Mouse (Mus musculus) embryonic facial prominence, embryonic 13.5 days (tissue): ENCODE data around the gene Haus8. TPM values are rescaled to one million over a fixed set of nuclear protein-coding genes. Genes with fewer than 3 reads are reported as not detected.
"Not testable (repeated sequence)": the region's sequence is repeated elsewhere in the genome, so short reads cannot be mapped to it uniquely, and the experiment has no call there.

Source experiments
- ATAC-seq: fragments of 200-750 bp; cut with Nextera tagmentation; 2 replicates; pipeline ENCODE4 v1.8.0; 2017; ENCODE audit warnings: low read depth; ENCODE audit not compliant: insufficient number of reproducible peaks, insufficient read depth, low FRiP score, low TSS enrichment
- H3K27ac ChIP-seq: fragments of 300-500 bp; sonication (generic); 2 replicates; pipeline ENCODE4 v1.5.1; 2015; ENCODE audit warnings: moderate library complexity, mild to moderate bottlenecking, inconsistent platforms
- H3K27me3 ChIP-seq: fragments of 300-500 bp; sonication (generic); 2 replicates; pipeline ENCODE4 v1.6.1; 2015; ENCODE audit warnings: mild to moderate bottlenecking, inconsistent platforms
- H3K36me3 ChIP-seq: fragments of 300-500 bp; sonication (generic); 2 replicates; pipeline ENCODE4 v1.6.1; 2015; ENCODE audit warnings: mild to moderate bottlenecking, inconsistent platforms
- H3K4me1 ChIP-seq: fragments of 300-500 bp; sonication (generic); 2 replicates; pipeline ENCODE4 v1.6.1; 2015; ENCODE audit warnings: inconsistent platforms
- H3K4me2 ChIP-seq: fragments of 300-500 bp; sonication (generic); 2 replicates; pipeline ENCODE4 v1.6.1; 2015; ENCODE audit warnings: moderate library complexity, mild to moderate bottlenecking, inconsistent platforms
- H3K4me3 ChIP-seq: fragments of 300-500 bp; sonication (generic); 2 replicates; pipeline ENCODE4 v1.5.1; 2015; ENCODE audit warnings: mild to moderate bottlenecking, inconsistent platforms
- H3K9ac ChIP-seq: fragments of 300-500 bp; sonication (generic); 2 replicates; pipeline ENCODE4 v1.6.1; 2015; ENCODE audit warnings: mild to moderate bottlenecking, inconsistent platforms
- H3K9me3 ChIP-seq: fragments of 300-500 bp; sonication (generic); 2 replicates; pipeline ENCODE4 v1.6.1; 2016; ENCODE audit warnings: inconsistent platforms
- WGBS: fragments of 180-500 bp; shearing (Covaris S2); methylation state at CpG from one replicate; pipeline ENCODE4 v1.1.7; 2015; ENCODE audit warnings: mixed read lengths; 5-methylcytosine and 5-hydroxymethylcytosine counted together
- polyA plus RNA-seq: library from polyadenylated mRNA; unstranded; fragments of >200 nt; fragmentation: Nextera tagmentation; extraction: Ambion mirVana; gene quantifications from 2 replicates; pipeline ENCODE4 v1.2.1, GENCODE M21; 2015

The Haus8 gene
- polyA plus RNA-seq, 1 experiment from 2014 or later = 53.6 TPM

- Histone ChIP-seq H3K27ac (peak overlapping the region; percentile 22; the same call in 1 of the 2 replicates), H3K9ac (0 out of 2 replicates have a peak overlapping the region, but pooled peaks have one; percentile 3), H3K4me1 (peaks cover 9% of the 10 kb centered on the region), H3K4me3 (no peak overlapping the region), H3K36me3 (no peaks in the 10 kb centered on the region), H3K27me3 (no peaks in the 10 kb centered on the region), H3K4me2 (no peak overlapping the region), H3K9me3 (no peaks in the 10 kb centered on the region)
- no peak for ATAC-seq
- 55% methylated on average over 5 of the region's 5 CpGs for WGBS
These were observed 9.9 kb upstream of the Haus8 start for GRCm38 (mm10) chr8:71282621-71283020.

GRCm38 (mm10) chr8:71281731-71282130 is 9.0 kb upstream of the Haus8 start:
- H3K4me1 ChIP-seq, H3K9ac ChIP-seq, ATAC-seq, H3K27ac ChIP-seq, H3K9me3 ChIP-seq, H3K4me3 ChIP-seq, H3K36me3 ChIP-seq, H3K4me2 ChIP-seq, H3K27me3 ChIP-seq: not testable (repeated sequence)
- 72% methylated on average over 1 of the region's 1 CpGs for WGBS

- not testable (repeated sequence) for H3K27me3 ChIP-seq, ATAC-seq, H3K4me3 ChIP-seq, H3K4me2 ChIP-seq, H3K36me3 ChIP-seq, H3K9me3 ChIP-seq, H3K9ac ChIP-seq, H3K27ac ChIP-seq
- WGBS = 81% methylated on average over 1 of the region's 1 CpGs
- H3K4me1 ChIP-seq = peaks cover 13% of the 10 kb centered on the region
These were observed 6.7 kb upstream of the Haus8 start for GRCm38 (mm10) chr8:71279409-71279808.

- H3K27me3 ChIP-seq = no peaks in the 10 kb centered on the region
- H3K4me1 ChIP-seq = peaks cover 21% of the 10 kb centered on the region
- H3K36me3 ChIP-seq = no peaks in the 10 kb centered on the region
- ATAC-seq = no peak
- no peak overlapping the region for H3K27ac ChIP-seq
- no peaks in the 10 kb centered on the region for H3K9me3 ChIP-seq
- WGBS = 87% methylated on average over 3 of the region's 3 CpGs
- no peak overlapping the region for H3K4me3 ChIP-seq
- no peak overlapping the region for H3K9ac ChIP-seq
- H3K4me2 ChIP-seq = no peak overlapping the region
These were observed 3.4 kb upstream of the Haus8 start for GRCm38 (mm10) chr8:71276166-71276565.

- Histone ChIP-seq H3K4me2 (no peak overlapping the region), H3K4me3 (no peak overlapping the region), H3K27ac (no peak overlapping the region), H3K27me3 (no peaks in the 10 kb centered on the region), H3K9ac (no peak overlapping the region), H3K9me3 (no peaks in the 10 kb centered on the region), H3K4me1 (peaks cover 28% of the 10 kb centered on the region), H3K36me3 (no peaks in the 10 kb centered on the region)
- no peak for ATAC-seq
These were observed 1.7 kb upstream of the Haus8 start for GRCm38 (mm10) chr8:71274478-71274877.

GRCm38 (mm10) chr8:71273151-71273510 is 397 bp upstream of the Haus8 start:
- no peaks in the 10 kb centered on the region for H3K27me3 ChIP-seq
- H3K4me1 ChIP-seq = peaks cover 28% of the 10 kb centered on the region
- WGBS = under 1% methylated on average over 14 of the region's 14 CpGs
- peak overlapping the region; percentile 84 for H3K27ac ChIP-seq
- ATAC-seq = no peak
- peak overlapping the region; percentile 82 for H3K9ac ChIP-seq
- peak overlapping the region; percentile 82 for H3K4me3 ChIP-seq
- no peaks in the 10 kb centered on the region for H3K9me3 ChIP-seq
- H3K4me2 ChIP-seq = peak overlapping the region; percentile 82
- no peaks in the 10 kb centered on the region for H3K36me3 ChIP-seq

GRCm38 (mm10) chr8:71271630-71272029 is 1.1 kb downstream of the Haus8 start:
- H3K27ac ChIP-seq = peak overlapping the region; percentile 84
- peak overlapping the region; percentile 82 for H3K9ac ChIP-seq
- peak overlapping the region; percentile 82 for H3K4me3 ChIP-seq
- ATAC-seq = no peak
- H3K4me1 ChIP-seq = peaks cover 28% of the 10 kb centered on the region
- H3K9me3 ChIP-seq = no peaks in the 10 kb centered on the region
- no peaks in the 10 kb centered on the region for H3K27me3 ChIP-seq
- H3K36me3 ChIP-seq = peaks cover 3% of the 10 kb centered on the region; the same call in 1 of the 2 replicates
- 20% methylated on average over 5 of the region's 5 CpGs for WGBS
- H3K4me2 ChIP-seq = peak overlapping the region; percentile 82

- not testable (repeated sequence) for H3K9ac ChIP-seq, H3K27me3 ChIP-seq, H3K9me3 ChIP-seq, ATAC-seq, H3K4me3 ChIP-seq, H3K4me2 ChIP-seq, H3K27ac ChIP-seq
- peaks cover 12% of the 10 kb centered on the region for H3K36me3 ChIP-seq
- 90% methylated on average over 6 of the region's 6 CpGs for WGBS
- peaks cover 13% of the 10 kb centered on the region for H3K4me1 ChIP-seq
These were observed 4.4 kb downstream of the Haus8 start for GRCm38 (mm10) chr8:71268286-71268685.

- ATAC-seq = no peak
- WGBS = 95% methylated on average over 2 of the region's 2 CpGs
- H3K36me3 ChIP-seq = peaks cover 18% of the 10 kb centered on the region
- H3K9me3 ChIP-seq = no peaks in the 10 kb centered on the region
- no peak overlapping the region for H3K27ac ChIP-seq
- H3K4me1 ChIP-seq = peaks cover 12% of the 10 kb centered on the region
- H3K27me3 ChIP-seq = no peaks in the 10 kb centered on the region
- no peak overlapping the region for H3K4me3 ChIP-seq
- no peak overlapping the region for H3K9ac ChIP-seq
- no peak overlapping the region for H3K4me2 ChIP-seq
These were observed 5.0 kb downstream of the Haus8 start for GRCm38 (mm10) chr8:71267690-71268089.

GRCm38 (mm10) chr8:71261234-71261633 is 11.5 kb downstream of the Haus8 start:
- no peaks in the 10 kb centered on the region for H3K27me3 ChIP-seq
- no peak overlapping the region for H3K4me2 ChIP-seq
- peaks cover 45% of the 10 kb centered on the region for H3K36me3 ChIP-seq
- H3K4me1 ChIP-seq = no peaks in the 10 kb centered on the region
- H3K4me3 ChIP-seq = no peak overlapping the region
- no peaks in the 10 kb centered on the region for H3K9me3 ChIP-seq
- H3K9ac ChIP-seq = no peak overlapping the region
- no peak for ATAC-seq
- H3K27ac ChIP-seq = no peak overlapping the region

- peaks cover 66% of the 10 kb centered on the region for H3K36me3 ChIP-seq
- 88% methylated on average over 3 of the region's 3 CpGs for WGBS
These were observed 16.0 kb downstream of the Haus8 start for GRCm38 (mm10) chr8:71256545-71257232.

GRCm38 (mm10) chr8:71248203-71248602 is 24.5 kb downstream of the Haus8 start:
- H3K36me3 ChIP-seq = peaks cover 21% of the 10 kb centered on the region
- no peaks in the 10 kb centered on the region for H3K4me1 ChIP-seq
- H3K27me3 ChIP-seq = no peaks in the 10 kb centered on the region
- WGBS = 95% methylated on average over 1 of the region's 1 CpGs
- H3K9me3 ChIP-seq = no peaks in the 10 kb centered on the region
- no peak overlapping the region for H3K4me3 ChIP-seq
- no peak overlapping the region for H3K4me2 ChIP-seq
- no peak for ATAC-seq
- H3K9ac ChIP-seq = no peak overlapping the region
- H3K27ac ChIP-seq = no peak overlapping the region

More at GRCm38 (mm10) chr8:71256545-71257232, 16.0 kb downstream of the Haus8 start:
- H3K27me3 ChIP-seq = no peaks in the 10 kb centered on the region
- H3K4me3 ChIP-seq = no peak overlapping the region
- H3K4me2 ChIP-seq = no peak overlapping the region
- no peak overlapping the region for H3K27ac ChIP-seq
- ATAC-seq = no peak
- H3K9me3 ChIP-seq = no peaks in the 10 kb centered on the region
- H3K4me1 ChIP-seq = no peaks in the 10 kb centered on the region
- H3K9ac ChIP-seq = no peak overlapping the region
